Mouse (Mus musculus): Measurements from ENCODE around the gene Carm1.

GRCm38 (mm10) chr9:21568657-21569255, 22.1 kb downstream of the Carm1 start:
- TF ChIP-seq CTCF (IDR thresholded peaks at IDR 0.05) = no peak
- TF ChIP-seq EP300 (IDR thresholded peaks at IDR 0.05) = no peak
